Mouse (Mus musculus) hindbrain, embryonic 14.5 days (tissue): ENCODE measurements around the gene Rhog. TPM values are rescaled to one million over a fixed set of nuclear protein-coding genes. Genes with fewer than 3 reads are reported as not detected.

Experiments used
- ATAC-seq: fragments of 200-750 bp; cut with Nextera tagmentation; 2 replicates; pipeline ENCODE4 v1.8.0; 2017; ENCODE audit warnings: moderate number of reproducible peaks, mild to moderate bottlenecking, moderate TSS enrichment, moderate library complexity; ENCODE audit not compliant: low FRiP score
- DNase-seq: peaks from one replicate; pipeline ENCODE4 v3.0.0-alpha.2; 2015; ENCODE audit warnings: low spot score
- H3K27ac ChIP-seq: fragments of 300-500 bp; sonication (generic); 2 replicates; pipeline ENCODE4 v1.5.1; 2014; ENCODE audit warnings: mild to moderate bottlenecking, moderate library complexity
- H3K27me3 ChIP-seq: fragments of 300-500 bp; sonication (generic); 2 replicates; pipeline ENCODE4 v1.6.1; 2014; ENCODE audit warnings: mild to moderate bottlenecking, low read length, mixed read lengths; ENCODE audit not compliant: control insufficient read depth, insufficient read depth
- H3K36me3 ChIP-seq: fragments of 300-500 bp; sonication (generic); replicated peaks from 2 replicates; pipeline ENCODE4 v1.6.1; 2014; ENCODE audit not compliant: control insufficient read depth, insufficient read depth
- H3K4me1 ChIP-seq: fragments of 300-500 bp; sonication (generic); replicated peaks from 2 replicates; pipeline ENCODE4 v1.6.1; 2014; ENCODE audit warnings: antibody characterized with exemption, low read length, mixed read lengths; ENCODE audit not compliant: control insufficient read depth, insufficient read depth
- H3K4me2 ChIP-seq: fragments of 300-500 bp; sonication (generic); replicated peaks from 2 replicates; pipeline ENCODE4 v1.6.1; 2014; ENCODE audit warnings: mild to moderate bottlenecking, moderate library complexity
- H3K4me3 ChIP-seq: fragments of 300-500 bp; sonication (generic); replicated peaks from 2 replicates; pipeline ENCODE4 v1.5.1; 2014; ENCODE audit warnings: mild to moderate bottlenecking, low read length
- H3K9ac ChIP-seq: fragments of 300-500 bp; sonication (generic); 2 replicates; pipeline ENCODE4 v1.6.1; 2014
- H3K9me3 ChIP-seq: fragments of 300-500 bp; sonication (generic); 2 replicates; pipeline ENCODE4 v1.6.1; 2016; ENCODE audit warnings: low read length; ENCODE audit not compliant: control insufficient read depth
- WGBS: fragments of 180-500 bp; shearing (Covaris S2); extraction: QIAGEN DNeasy Blood & Tissue Kit; methylation state at CpG from one replicate; pipeline ENCODE4 v1.1.7; 2014; 5-methylcytosine and 5-hydroxymethylcytosine counted together
- polyA plus RNA-seq: library from polyadenylated mRNA; unstranded; fragments of >200 nt; fragmentation: Nextera tagmentation; extraction: Ambion mirVana; gene quantifications from 2 replicates; pipeline ENCODE4 v1.2.1, GENCODE M21; 2014

Gene Rhog
- polyA plus RNA-seq, 1 experiment from 2014 or later: 20.5 TPM

DNA sequence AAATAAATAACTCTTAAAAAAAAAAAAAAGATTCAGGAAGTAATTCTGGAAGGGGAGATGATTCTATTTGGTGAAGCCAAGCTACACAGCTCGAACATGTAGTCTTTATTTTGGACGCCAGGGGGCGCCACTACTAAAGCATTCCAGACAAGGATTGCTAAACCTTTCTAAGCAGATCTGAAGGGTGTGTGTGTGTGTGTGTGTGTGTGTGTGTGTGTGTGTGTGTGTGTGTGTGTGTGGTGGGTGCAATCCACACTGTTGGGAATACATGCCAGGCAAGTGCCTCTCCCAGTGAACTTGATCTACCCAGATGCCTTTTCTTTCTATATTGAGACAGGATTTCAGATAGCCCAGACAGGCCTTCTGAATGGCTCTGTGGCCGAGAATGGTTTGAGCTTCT lies 2.3 kb upstream of the Rhog start:
- no peak overlapping the region for H3K27ac ChIP-seq
- H3K9me3 ChIP-seq: no peaks in the 10 kb centered on the region
- ATAC-seq (peak; percentile 80; the same call in 1 of the 2 replicates), DNase-seq (peak; percentile 84)
- WGBS: 28% methylated on average over 4 of the region's 4 CpGs
- H3K4me1 ChIP-seq: no peaks in the 10 kb centered on the region
- H3K4me3 ChIP-seq: no peak overlapping the region
- H3K36me3 ChIP-seq: no peaks in the 10 kb centered on the region
- no peaks in the 10 kb centered on the region for H3K27me3 ChIP-seq
- no peak overlapping the region for H3K9ac ChIP-seq
- no peak overlapping the region for H3K4me2 ChIP-seq

DNA sequence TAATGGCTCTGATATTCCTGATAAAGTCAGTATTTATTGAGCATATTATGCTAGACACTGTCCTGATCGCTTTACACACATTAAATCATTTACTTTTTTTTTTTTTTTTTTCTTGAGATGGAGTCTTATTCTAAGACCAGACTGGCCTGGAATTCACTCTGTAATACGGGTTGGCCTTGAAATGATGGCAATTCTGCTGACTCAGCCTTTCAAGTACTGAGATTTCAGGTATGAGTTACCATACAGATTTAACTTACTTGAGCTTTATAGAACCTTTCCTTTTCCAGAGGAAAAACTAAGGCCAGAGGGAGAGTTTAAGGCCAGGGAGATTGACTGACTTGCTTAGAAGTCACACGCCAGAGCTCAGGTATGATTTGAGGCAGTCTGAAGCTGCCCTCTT lies 782 bp upstream of the Rhog start:
- ATAC-seq (no peak), DNase-seq (no peak)
- WGBS: 81% methylated on average over 3 of the region's 3 CpGs
- Histone ChIP-seq H3K27me3 (no peaks in the 10 kb centered on the region), H3K9me3 (no peaks in the 10 kb centered on the region), H3K4me1 (no peaks in the 10 kb centered on the region), H3K36me3 (no peaks in the 10 kb centered on the region), H3K27ac (no peak overlapping the region), H3K4me3 (no peak overlapping the region), H3K9ac (no peak overlapping the region), H3K4me2 (no peak overlapping the region)

DNA sequence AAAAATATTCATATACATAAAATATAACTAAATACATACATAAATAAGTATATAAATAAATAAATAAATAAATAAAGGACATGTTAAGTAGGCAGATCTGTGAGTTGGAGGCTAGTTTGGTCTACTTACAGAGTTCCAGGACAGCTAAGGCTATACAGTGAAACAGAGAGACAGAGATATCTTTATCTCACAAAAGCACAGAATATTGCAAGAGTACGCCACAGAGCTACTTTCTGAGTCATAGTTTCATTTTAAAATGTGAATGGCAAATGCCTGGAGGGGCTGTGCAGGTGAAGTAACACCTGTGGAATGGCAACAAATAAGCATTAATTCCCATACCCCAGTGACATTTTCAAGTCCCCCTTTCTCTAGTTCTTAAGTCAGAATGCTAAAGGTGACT lies 2.2 kb downstream of the Rhog start:
- Histone ChIP-seq H3K4me3 (no peak overlapping the region), H3K27me3 (no peaks in the 10 kb centered on the region), H3K36me3 (no peaks in the 10 kb centered on the region), H3K4me1 (peaks cover 11% of the 10 kb centered on the region; the same call in 1 of the 2 replicates), H3K9ac (no peak overlapping the region), H3K4me2 (no peak overlapping the region), H3K9me3 (no peaks in the 10 kb centered on the region), H3K27ac (no peak overlapping the region)
- ATAC-seq: no peak
- 94% methylated on average over 1 of the region's 1 CpGs for WGBS
- DNase-seq: no peak

DNA sequence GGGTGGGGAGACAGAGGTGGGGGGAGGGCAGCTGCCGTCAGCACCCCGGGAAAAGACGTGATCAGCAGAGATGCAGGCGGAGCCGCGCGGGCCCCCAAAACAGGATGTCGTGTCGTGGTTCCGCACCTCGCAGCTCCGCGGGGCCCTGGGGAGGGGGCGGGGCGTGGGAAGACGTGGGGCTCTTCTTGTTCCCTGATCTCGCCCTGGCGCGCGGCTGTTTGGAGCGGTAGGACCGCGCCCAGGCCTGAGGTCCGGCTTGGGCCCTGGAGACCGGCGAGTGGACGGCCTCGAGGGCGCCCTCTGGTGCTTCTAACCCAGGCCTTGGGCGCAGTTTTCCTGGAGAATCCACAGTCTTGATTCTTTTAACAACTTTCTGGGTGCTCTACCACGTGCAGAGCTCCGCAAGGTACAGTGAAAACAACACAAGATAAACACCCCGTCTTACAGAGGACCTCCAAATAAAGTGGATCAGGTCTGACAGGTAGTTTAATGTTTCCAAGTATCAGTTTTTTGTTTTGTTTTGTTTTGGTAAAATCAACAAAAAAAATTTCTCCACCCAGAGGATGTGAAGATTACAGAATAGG lies 5.1 kb downstream of the Rhog start:
- peak overlapping the region; percentile 98 for H3K4me2 ChIP-seq
- ATAC-seq: peak; percentile 72
- WGBS: under 1% methylated on average over 33 of the region's 33 CpGs
- H3K36me3 ChIP-seq: no peaks in the 10 kb centered on the region
- H3K27ac ChIP-seq: peak overlapping the region; percentile 79
- DNase-seq: peak; percentile 78
- H3K4me3 ChIP-seq: peak overlapping the region; percentile 78
- H3K4me1 ChIP-seq: peaks cover 15% of the 10 kb centered on the region; the same call in 1 of the 2 replicates
- H3K27me3 ChIP-seq: no peaks in the 10 kb centered on the region
- no peaks in the 10 kb centered on the region for H3K9me3 ChIP-seq
- peak overlapping the region; percentile 89 for H3K9ac ChIP-seq

DNA sequence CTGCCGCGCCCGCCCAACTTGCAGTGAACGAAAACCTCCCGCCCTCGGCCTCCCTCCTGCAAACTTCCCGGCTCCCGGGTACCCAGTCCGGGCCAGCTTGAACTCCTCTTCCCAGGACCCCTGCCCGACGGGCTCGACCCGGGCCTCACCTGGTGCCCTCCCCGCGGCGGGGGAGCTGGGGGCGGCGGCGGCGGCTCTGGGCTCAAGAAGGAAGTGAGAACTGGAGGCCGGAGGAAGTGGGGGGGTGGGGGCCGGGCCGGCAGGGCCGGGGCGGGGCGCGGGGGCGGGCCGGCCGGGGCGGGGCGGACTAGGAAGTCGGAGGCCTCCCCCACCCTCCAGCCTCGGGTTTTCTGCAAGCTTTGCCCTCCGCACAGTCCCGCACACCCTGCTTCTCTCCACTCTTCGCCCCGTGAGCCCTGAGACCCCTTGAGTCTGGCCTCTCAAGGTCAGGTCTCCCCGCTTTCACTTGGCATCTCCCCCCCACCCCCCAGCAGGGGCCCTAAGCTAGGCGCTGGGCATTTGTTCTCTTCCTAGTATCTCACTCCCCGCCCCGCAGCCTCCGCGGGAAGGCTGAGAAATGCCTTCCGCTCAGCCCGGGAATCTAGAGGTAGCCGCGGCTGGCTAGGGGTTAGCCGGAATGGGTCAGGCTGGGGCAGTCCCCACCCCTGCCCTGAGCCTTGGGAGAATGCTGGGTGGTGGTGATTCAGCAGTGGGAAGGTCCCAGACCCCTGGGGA lies 5.8 kb downstream of the Rhog start:
- peak overlapping the region; percentile 98 for H3K4me2 ChIP-seq
- ATAC-seq: peak; percentile 76
- no peaks in the 10 kb centered on the region for H3K27me3 ChIP-seq
- peak; percentile 41 for DNase-seq
- H3K9me3 ChIP-seq: no peaks in the 10 kb centered on the region
- H3K4me1 ChIP-seq: peaks cover 15% of the 10 kb centered on the region; the same call in 1 of the 2 replicates
- H3K27ac ChIP-seq: peak overlapping the region; percentile 79
- peak overlapping the region; percentile 89 for H3K9ac ChIP-seq
- no peaks in the 10 kb centered on the region for H3K36me3 ChIP-seq
- peak overlapping the region; percentile 78 for H3K4me3 ChIP-seq
- 1% methylated on average over 33 of the region's 49 CpGs for WGBS

DNA sequence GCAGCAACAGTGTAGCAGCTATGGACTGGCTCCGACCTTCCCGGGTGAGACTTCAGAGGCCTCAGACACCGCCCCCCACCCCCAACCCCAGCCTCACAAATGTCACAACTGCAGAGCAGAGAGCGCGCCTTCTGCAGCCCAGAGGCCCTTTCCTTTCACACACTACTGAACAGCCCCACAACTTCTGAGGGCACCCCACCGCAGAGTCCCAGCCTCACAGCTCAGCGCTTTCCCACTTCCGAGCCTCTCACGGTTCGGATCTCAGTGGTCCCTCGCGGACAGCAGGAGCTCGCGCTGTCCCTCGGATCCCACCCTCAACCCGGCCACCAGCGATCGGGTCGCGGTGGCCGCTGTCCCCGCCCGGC lies 6.3 kb downstream of the Rhog start:
- 2% methylated on average over 23 of the region's 23 CpGs for WGBS
- Histone ChIP-seq H3K4me3 (peak overlapping the region; percentile 78), H3K9me3 (no peaks in the 10 kb centered on the region), H3K4me1 (peaks cover 15% of the 10 kb centered on the region; the same call in 1 of the 2 replicates), H3K4me2 (peak overlapping the region; percentile 98), H3K36me3 (no peaks in the 10 kb centered on the region), H3K9ac (peak overlapping the region; percentile 89), H3K27me3 (no peaks in the 10 kb centered on the region), H3K27ac (peak overlapping the region; percentile 79)
- peak; percentile 26 for DNase-seq
- ATAC-seq: peak; percentile 45

DNA sequence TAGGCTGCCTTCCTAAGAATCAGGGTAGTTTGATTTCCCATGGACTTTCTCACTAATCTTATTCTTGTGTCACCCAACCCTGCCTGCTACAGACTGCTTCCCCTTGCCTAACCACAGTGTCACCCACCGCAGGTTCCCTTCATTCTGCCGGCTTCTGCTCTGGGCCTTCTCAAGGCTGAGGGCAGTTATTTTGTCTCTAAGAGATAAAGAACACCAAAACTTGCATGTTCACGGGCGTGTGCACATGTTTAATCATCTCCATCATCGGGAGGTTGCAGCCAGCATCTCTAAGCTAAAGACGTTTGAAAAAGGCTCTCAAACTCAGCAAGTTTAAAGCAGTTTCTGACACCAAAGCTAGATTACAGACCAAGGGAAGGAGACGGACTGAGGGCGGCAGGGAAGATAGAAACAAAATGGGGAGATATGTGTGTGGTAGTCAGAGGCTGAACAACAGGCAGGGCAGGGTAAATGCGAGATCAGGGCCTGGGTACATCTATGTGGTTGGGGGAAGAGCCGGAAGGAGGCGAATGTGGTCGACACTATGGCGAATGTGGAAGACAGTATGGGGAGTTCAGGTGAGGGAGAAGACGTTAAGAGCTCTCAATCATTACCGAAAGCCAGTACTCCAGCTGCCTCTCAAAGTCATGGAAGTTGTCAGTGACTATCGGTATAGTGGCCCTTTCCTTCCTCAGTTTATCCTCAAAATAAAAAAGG lies 7.0 kb downstream of the Rhog start:
- Histone ChIP-seq H3K9me3 (no peaks in the 10 kb centered on the region), H3K4me3 (peak overlapping the region; percentile 78), H3K4me1 (peaks cover 15% of the 10 kb centered on the region; the same call in 1 of the 2 replicates), H3K36me3 (no peaks in the 10 kb centered on the region), H3K4me2 (peak overlapping the region; percentile 98), H3K27me3 (no peaks in the 10 kb centered on the region), H3K27ac (no peak overlapping the region), H3K9ac (peak overlapping the region; percentile 89; the same call in 1 of the 2 replicates)
- DNase-seq (no peak), ATAC-seq (no peak)
- WGBS: 35% methylated on average over 16 of the region's 16 CpGs

DNA sequence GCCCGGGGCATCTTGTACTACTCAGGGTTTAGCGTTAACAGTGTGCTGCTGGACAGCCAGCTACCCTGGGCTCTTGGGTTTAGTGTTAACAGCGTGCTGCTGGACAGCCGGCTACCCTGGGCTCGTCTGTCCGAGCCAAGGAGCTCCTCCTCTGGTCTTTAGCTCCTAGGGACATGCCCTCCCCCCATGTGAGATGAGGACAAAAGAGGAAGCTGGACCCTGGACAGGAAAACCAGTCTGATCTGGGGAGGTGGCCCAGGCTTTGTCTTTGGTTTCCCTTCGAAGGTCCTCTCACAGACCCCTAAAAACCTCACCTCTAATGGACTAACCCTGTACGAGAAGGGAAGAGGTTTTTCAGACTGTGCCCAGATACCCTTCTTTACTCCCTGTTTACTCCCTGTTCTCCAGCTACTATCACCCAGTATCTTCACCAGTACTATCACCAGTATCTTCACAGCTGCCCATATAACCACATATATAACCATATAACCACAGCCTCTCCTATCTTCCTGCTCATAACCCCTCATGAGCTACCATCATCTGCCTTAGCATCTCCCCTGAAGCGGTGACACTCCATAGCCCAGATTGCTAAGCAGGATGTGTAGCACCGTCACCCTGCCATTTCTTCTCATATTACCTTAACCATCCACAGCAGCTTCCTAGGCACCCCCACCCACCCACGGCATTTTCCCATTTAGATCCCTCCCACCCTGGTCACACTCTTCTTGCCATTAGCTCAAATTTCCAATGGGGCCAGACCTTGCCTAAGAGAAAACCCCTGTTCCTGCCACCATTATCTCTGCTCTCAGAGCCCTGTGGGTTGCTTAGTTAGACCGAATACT lies 8.7 kb downstream of the Rhog start:
- H3K4me3 ChIP-seq: no peak overlapping the region
- DNase-seq: no peak
- WGBS: 64% methylated on average over 12 of the region's 12 CpGs
- H3K4me2 ChIP-seq: no peak overlapping the region
- H3K36me3 ChIP-seq: no peaks in the 10 kb centered on the region
- no peak overlapping the region for H3K27ac ChIP-seq
- no peaks in the 10 kb centered on the region for H3K9me3 ChIP-seq
- H3K4me1 ChIP-seq: peaks cover 15% of the 10 kb centered on the region; the same call in 1 of the 2 replicates
- H3K9ac ChIP-seq: no peak overlapping the region
- ATAC-seq: no peak
- H3K27me3 ChIP-seq: no peaks in the 10 kb centered on the region
